19 mouse cellular contexts compared by ENCODE assay signal in genomic region chr12:72509606-72510005, GRCm38 (mm10).
"Had no signal": no experiment of that assay in that cellular context is flagged by ENCODE, and none has a peak within 500 bp of the region (broad histone marks: within the 10 kb centered on the region; RNA-seq: fewer than 3 reads in every experiment).

No protein-coding gene starts in this region.

- H3K27ac ChIP-seq: kidney, postnatal 0 days; limb, embryonic 15.5 days; liver, embryonic 14.5 days; lung, embryonic 15.5 days; neural tube, embryonic 12.5 days; neural tube, embryonic 15.5 days had no signal

- H3K9me3 ChIP-seq: limb, embryonic 15.5 days; lung, embryonic 15.5 days; megakaryocyte, embryonic 14.5 days; neural tube, embryonic 12.5 days; neural tube, embryonic 15.5 days had no signal

- DNase-seq: kidney, adult 2 months; kidney, postnatal 36 days; left cerebral cortex, postnatal 4 days; liver, postnatal 0 days; lung, postnatal 10 days; lung, postnatal 36 days; midbrain, embryonic 14.5 days; thymus, adult 18-20 months; thymus, postnatal 36 days had no signal

- H3K4me1 ChIP-seq: limb, embryonic 15.5 days; lung, embryonic 15.5 days; neural tube, embryonic 12.5 days; neural tube, embryonic 15.5 days had no signal

- H3K27me3 ChIP-seq: limb, embryonic 15.5 days; lung, embryonic 15.5 days; neural tube, embryonic 12.5 days; neural tube, embryonic 15.5 days had no signal

- H3K36me3 ChIP-seq: limb, embryonic 15.5 days; lung, embryonic 15.5 days; neural tube, embryonic 12.5 days; neural tube, embryonic 15.5 days had no signal

- H3K9ac ChIP-seq: limb, embryonic 15.5 days; liver, embryonic 14.5 days; liver, postnatal 0 days; lung, embryonic 15.5 days; neural tube, embryonic 12.5 days; neural tube, embryonic 15.5 days had no signal

- H3K4me3 ChIP-seq: limb, embryonic 15.5 days; lung, embryonic 15.5 days; megakaryocyte, embryonic 14.5 days; neural tube, embryonic 12.5 days; neural tube, embryonic 15.5 days had no signal

- H3K4me2 ChIP-seq: limb, embryonic 15.5 days; liver, embryonic 11.5 days; lung, embryonic 15.5 days; midbrain, embryonic 11.5 days; neural tube, embryonic 12.5 days; neural tube, embryonic 15.5 days had no signal

- ATAC-seq: intestine, postnatal 0 days; liver, postnatal 0 days had no signal
